Mouse (Mus musculus): Measurements from ENCODE around the gene Gm45783. TPM values are rescaled to one million over a fixed set of nuclear protein-coding genes. Genes with fewer than 3 reads are reported as not detected.
"Not testable (repeated sequence)": the region's sequence is repeated elsewhere in the genome, so short reads cannot be mapped to it uniquely, and the experiment has no call there.

Gene Gm45783
- not detected in 2 replicates for polyA plus RNA-seq (2015; fragmentation: Nextera tagmentation; extraction: Ambion mirVana)

- DNase-seq (ENCODE audit: low spot score); ATAC-seq: not testable (repeated sequence)
- WGBS, result 54% methylated on average over 12 of the region's 12 CpGs
Measured at GRCm38 (mm10) chr7:7374431-7374830, at the start of gene Gm45783. Gm45783 (minus strand) TSS chr7:7374573.

GRCm38 (mm10) chr7:7399603-7400002 lies 25.2 kb upstream of the Gm45783 start, which contains the start of gene Vmn2r31:
Vmn2r31 (minus strand) TSS chr7:7399703.
- not testable (repeated sequence) for H3K4me1 ChIP-seq (ENCODE audit: insufficient read depth, low read depth, low read length); ATAC-seq; H3K27me3 ChIP-seq (replicated peaks; ENCODE audit: insufficient read depth, low read length); H3K9me3 ChIP-seq (ENCODE audit: low read length); H3K4me2 ChIP-seq (replicated peaks; ENCODE audit: low read depth, low read length); H3K9ac ChIP-seq (replicated peaks; ENCODE audit: low read depth); DNase-seq (ENCODE audit: low spot score); H3K4me3 ChIP-seq (ENCODE audit: low read depth, low read length); H3K36me3 ChIP-seq (ENCODE audit: insufficient read depth, low read length); H3K27ac ChIP-seq (ENCODE audit: low read length)

More at GRCm38 (mm10) chr7:7374431-7374830, at the start of gene Gm45783:
- H3K4me1 ChIP-seq (ENCODE audit: insufficient read depth, low read depth, low read length); H3K27me3 ChIP-seq (replicated peaks; ENCODE audit: insufficient read depth, low read length); H3K4me3 ChIP-seq (ENCODE audit: low read depth, low read length); H3K27ac ChIP-seq (ENCODE audit: low read length); H3K9me3 ChIP-seq (ENCODE audit: low read length); H3K36me3 ChIP-seq (ENCODE audit: insufficient read depth, low read length); H3K4me2 ChIP-seq (replicated peaks; ENCODE audit: low read depth, low read length); H3K9ac ChIP-seq (replicated peaks; ENCODE audit: low read depth): not testable (repeated sequence)

DNA sequence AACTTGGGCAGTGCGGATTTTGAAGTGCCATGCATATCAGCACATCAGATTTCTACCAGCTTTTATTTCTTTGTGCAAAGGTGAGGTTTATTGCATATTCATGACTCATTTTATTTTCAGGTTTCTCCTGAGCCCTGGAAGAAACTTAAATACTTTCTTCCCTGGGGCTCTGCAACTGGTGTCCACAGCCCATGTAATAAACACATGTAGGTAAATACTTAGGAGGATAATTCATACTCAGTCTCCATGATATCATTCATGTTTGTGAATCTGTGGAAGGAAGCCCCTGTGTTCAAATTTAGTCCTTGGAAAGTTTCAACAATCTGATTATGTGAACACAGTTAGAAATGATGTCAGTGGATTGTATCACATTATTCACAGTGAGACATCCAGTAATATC lies 36.9 kb downstream of the Gm45783 start, which contains the start of gene Vmn2r30:
TSS of gene Vmn2r30 (minus strand) at position 101 of the 400 bp plus-strand sequence.
- no CpG with 5 or more reads among the region's 1 CpGs for WGBS
- DNase-seq (ENCODE audit: low spot score); H3K9me3 ChIP-seq (ENCODE audit: low read length); H3K36me3 ChIP-seq (ENCODE audit: insufficient read depth, low read length); H3K4me3 ChIP-seq (ENCODE audit: low read depth, low read length); H3K4me1 ChIP-seq (ENCODE audit: insufficient read depth, low read depth, low read length); H3K9ac ChIP-seq (replicated peaks; ENCODE audit: low read depth); ATAC-seq; H3K27ac ChIP-seq (ENCODE audit: low read length); H3K27me3 ChIP-seq (replicated peaks; ENCODE audit: insufficient read depth, low read length); H3K4me2 ChIP-seq (replicated peaks; ENCODE audit: low read depth, low read length): not testable (repeated sequence)

GRCm38 (mm10) chr7:7295595-7295994 lies 78.8 kb downstream of the Gm45783 start:
- peak; percentile 24 for DNase-seq (ENCODE audit: low spot score)
- TF ChIP-seq EP300 (IDR thresholded peaks at IDR 0.05) (no peak), CTCF (IDR thresholded peaks at IDR 0.05) (peak; percentile 70)

More at GRCm38 (mm10) chr7:7295595-7295994, 78.8 kb downstream of the Gm45783 start:
- peaks cover 15% of the 10 kb centered on the region; the same call in 1 of the 2 replicates for H3K36me3 ChIP-seq (ENCODE audit: insufficient read depth, low read length)
- H3K9me3 ChIP-seq (ENCODE audit: low read length), result no peaks in the 10 kb centered on the region
- 75% methylated on average over 16 of the region's 16 CpGs for WGBS
- no peak overlapping the region for H3K4me2 ChIP-seq (replicated peaks; ENCODE audit: low read depth, low read length)
- no peak overlapping the region for H3K9ac ChIP-seq (replicated peaks; ENCODE audit: low read depth)
- H3K4me1 ChIP-seq (ENCODE audit: insufficient read depth, low read depth, low read length), result no peaks in the 10 kb centered on the region
- no peaks in the 10 kb centered on the region for H3K27me3 ChIP-seq (replicated peaks; ENCODE audit: insufficient read depth, low read length)
- no peak overlapping the region for H3K4me3 ChIP-seq (ENCODE audit: low read depth, low read length)
- no peak overlapping the region for H3K27ac ChIP-seq (ENCODE audit: low read length)
- no peak for ATAC-seq

Small RNA genes lying within 50 kb of the gene (microRNA-seq; reads per million reads assigned to microRNA genes)
- gene Mir5620, result 0.98 reads per million

Other genes starting within 250 kb of the Gm45783 start
- 0.54 and 0.89 TPM in 2 replicates for gene Zfp773, start 237.8 kb downstream of the Gm45783 start, polyA plus RNA-seq (2015; fragmentation: Nextera tagmentation; extraction: Ambion mirVana)
- gene Zfp418, start 203.2 kb downstream of the Gm45783 start, polyA plus RNA-seq (2015; fragmentation: Nextera tagmentation; extraction: Ambion mirVana), result 1.3 and 1.4 TPM in 2 replicates
- gene Zfp772, start 164.6 kb downstream of the Gm45783 start, polyA plus RNA-seq (2015; fragmentation: Nextera tagmentation; extraction: Ambion mirVana), result 3.6 and 4.0 TPM in 2 replicates
- 0.32 and 0.44 TPM in 2 replicates for gene Vmn2r29, start 127.2 kb downstream of the Gm45783 start, polyA plus RNA-seq (2015; fragmentation: Nextera tagmentation; extraction: Ambion mirVana)
- gene Gm45844, start 96.3 kb downstream of the Gm45783 start, polyA plus RNA-seq (2015; fragmentation: Nextera tagmentation; extraction: Ambion mirVana), result 1.7 and 1.8 TPM in 2 replicates
- 48.5 and 50.6 TPM in 2 replicates for gene Clcn4, start 73.7 kb downstream of the Gm45783 start, polyA plus RNA-seq (2015; fragmentation: Nextera tagmentation; extraction: Ambion mirVana)
- gene Vmn2r30, start 37.0 kb downstream of the Gm45783 start, polyA plus RNA-seq (2015; fragmentation: Nextera tagmentation; extraction: Ambion mirVana), result not detected in 2 replicates
- not detected in 2 replicates for gene Vmn2r31, start 25.1 kb upstream of the Gm45783 start, polyA plus RNA-seq (2015; fragmentation: Nextera tagmentation; extraction: Ambion mirVana)
- not detected in 2 replicates for gene Vmn2r32, start 105.4 kb upstream of the Gm45783 start, polyA plus RNA-seq (2015; fragmentation: Nextera tagmentation; extraction: Ambion mirVana)
- not detected in 2 replicates for gene Vmn2r33, start 192.2 kb upstream of the Gm45783 start, polyA plus RNA-seq (2015; fragmentation: Nextera tagmentation; extraction: Ambion mirVana)

Measured in lung, postnatal 0 days (tissue).